Mouse (Mus musculus) ovary, adult 10 weeks (tissue): Measurements from ENCODE around the gene Zmym3. TPM values are rescaled to one million over a fixed set of nuclear protein-coding genes. Genes with fewer than 3 reads are reported as not detected.

Source experiments
- polyA plus RNA-seq: library from polyadenylated mRNA; stranded (reverse); fragments of 350-450 nt; fragmentation: Illumina TruSeq; extraction: RNeasy Lipid Tissue Mini Kit (QIAGEN cat#74804); gene quantifications from one replicate; pipeline ENCODE4 v1.2.3, GENCODE M21; 2014

Zmym3 gene
- 90.9 TPM for polyA plus RNA-seq

DNA sequence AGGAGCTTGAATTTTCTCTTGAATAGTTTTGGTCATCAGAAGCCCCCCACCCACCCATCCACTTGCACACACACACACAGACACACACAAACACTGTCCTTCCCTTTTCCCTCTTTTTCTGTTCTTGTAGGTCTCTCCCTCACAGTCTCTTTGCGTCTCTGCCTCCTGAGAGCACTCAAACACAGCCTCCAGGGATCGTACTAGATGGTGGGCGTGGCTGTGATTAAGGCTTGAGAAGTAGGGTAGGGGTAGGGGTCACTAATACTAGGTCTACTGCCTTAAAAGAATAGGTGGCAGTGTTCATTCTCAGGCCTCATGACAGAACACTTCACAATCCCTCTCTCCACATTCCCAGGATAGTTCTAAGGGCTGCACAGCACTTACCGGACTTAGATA is at the start of gene Zmym3:
Gene Zmym3, minus strand, starts transcription at position 150 of the 396 bp plus-strand sequence.

DNA sequence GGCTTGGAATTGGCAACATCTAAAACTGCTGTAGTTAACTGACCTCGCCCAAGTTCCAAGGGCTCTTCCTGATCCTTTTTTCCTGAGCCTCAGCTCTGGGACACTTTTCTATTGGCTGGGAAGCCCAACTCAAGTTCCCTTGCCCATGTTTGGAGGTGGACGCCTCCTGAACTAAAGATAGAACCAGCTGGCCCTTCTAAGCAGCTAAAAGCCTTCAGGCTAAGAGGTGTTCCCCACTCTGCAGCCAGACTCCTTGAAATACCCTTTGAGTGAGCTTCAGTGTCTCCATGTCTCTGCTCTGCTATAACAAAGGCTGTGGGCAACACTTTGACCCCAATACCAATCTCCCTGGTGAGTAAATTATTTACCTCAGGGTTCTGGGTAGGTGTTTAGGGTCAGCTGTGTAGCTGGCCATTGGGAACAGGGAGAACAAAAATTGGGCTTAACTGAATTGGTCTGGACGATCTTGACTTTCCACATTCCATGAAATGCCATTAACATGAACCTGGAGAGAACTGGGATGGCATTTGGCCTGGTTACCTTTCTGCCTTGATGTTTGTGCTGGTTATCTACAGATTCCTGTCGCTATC is 28.3 kb upstream of the Zmym3 start, which contains the start of gene Itgb1bp2:
Gene Itgb1bp2, plus strand, starts transcription at position 203 of the 590 bp plus-strand sequence.

DNA sequence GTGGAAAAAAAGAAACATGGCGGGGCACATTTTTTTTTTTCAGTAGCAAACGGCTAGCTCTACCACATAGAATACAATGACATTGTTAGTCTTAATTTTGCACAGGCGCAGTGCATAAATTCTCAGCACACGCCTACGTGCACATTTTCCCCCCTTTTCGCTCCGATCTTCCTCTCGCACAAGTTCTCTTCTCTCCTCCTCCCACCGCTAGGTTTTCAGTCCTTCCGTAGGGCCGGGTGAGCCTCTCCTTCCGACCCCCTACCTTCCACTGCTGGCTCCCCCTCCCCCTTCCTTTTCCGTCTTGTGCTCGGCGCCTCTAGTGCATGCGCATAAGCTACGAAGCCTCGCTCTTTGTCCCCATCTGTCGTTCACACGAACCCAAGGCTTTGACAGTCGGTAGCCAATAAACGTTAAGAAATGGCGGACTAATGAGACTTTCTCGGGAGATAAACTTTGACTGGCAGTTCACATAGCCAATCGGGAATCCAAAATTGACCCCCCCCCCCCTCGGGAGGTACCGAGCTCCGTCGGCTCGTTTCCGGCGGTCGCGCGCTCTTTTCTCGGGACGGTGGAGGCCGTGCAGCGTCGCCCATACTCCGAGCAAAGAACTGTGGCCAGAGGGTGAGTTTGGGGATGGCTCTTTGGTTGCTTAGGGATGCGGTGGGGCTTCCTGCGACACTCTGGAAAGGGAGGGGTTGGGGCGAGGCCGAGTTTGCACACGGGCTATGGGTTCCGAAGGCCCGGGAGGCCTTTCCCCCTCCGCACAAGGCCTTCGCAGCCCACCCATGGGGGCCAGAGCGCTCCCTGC is 8.7 kb upstream of the Zmym3 start, which contains the start of gene Nono:
Gene Nono, plus strand, starts transcription at position 177 of the 808 bp plus-strand sequence.

DNA sequence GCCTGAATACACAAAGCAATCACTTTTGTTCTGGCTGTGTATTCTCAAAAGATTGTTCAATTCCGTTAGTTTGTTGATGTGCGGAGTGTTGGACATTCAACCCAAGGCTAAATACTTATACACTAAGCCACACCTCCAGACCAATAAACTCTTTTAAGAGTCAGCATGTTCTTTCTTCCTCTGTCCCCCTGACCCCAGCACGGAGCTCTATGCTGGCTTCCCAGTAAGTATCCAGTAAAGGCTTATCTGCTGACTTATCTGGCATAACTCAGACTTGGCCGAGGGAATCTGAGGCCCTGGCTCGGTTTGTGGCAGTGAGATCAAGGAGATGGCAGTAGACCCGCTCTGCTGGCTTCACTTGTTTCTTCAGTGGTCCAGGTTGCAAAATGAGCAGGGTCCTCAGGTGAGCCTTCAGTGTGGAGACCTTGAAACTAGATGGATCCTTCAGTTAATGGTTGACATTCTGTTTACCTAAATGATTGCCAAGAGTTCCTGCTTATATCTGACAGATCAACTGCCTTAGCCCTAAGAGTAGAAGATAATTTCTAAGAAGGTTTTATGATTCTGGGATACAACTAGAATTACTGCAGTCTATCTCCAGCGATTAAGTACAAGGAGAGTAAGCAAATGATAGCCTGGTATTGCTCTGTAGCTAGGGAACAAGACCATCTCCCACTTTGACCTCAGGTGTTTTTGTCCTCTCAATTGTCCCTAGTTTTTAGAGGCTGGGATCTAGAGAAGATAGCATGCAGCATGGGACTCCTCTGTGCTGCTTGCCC is 44.3 kb downstream of the Zmym3 start, which contains the start of gene Gjb1:
Gene Gjb1, plus strand, starts transcription at position 189 of the 779 bp plus-strand sequence.

Other genes starting within 250 kb of the Zmym3 start
- gene Snx12, start 198.3 kb downstream of the Zmym3 start, polyA plus RNA-seq = 56.9 TPM
- 16.8 TPM for gene Foxo4, start 166.3 kb downstream of the Zmym3 start, polyA plus RNA-seq
- gene Gm614, start 156.9 kb downstream of the Zmym3 start, polyA plus RNA-seq = not detected
- gene Il2rg, start 152.6 kb downstream of the Zmym3 start, polyA plus RNA-seq = 15.9 TPM
- 0.51 TPM for gene Gm20489, start 151.8 kb downstream of the Zmym3 start, polyA plus RNA-seq
- gene Med12, start 146.8 kb downstream of the Zmym3 start, polyA plus RNA-seq = 4.3 TPM
- 0.86 TPM for gene Nlgn3, start 121.7 kb downstream of the Zmym3 start, polyA plus RNA-seq
- not detected for gene Gjb1, start 44.5 kb downstream of the Zmym3 start, polyA plus RNA-seq
- 637 TPM for gene Nono, start 8.5 kb upstream of the Zmym3 start, polyA plus RNA-seq
- gene Itgb1bp2, start 28.2 kb upstream of the Zmym3 start, polyA plus RNA-seq = not detected
- 78.7 TPM for gene Taf1, start 111.9 kb upstream of the Zmym3 start, polyA plus RNA-seq
- gene Ogt, start 219.2 kb upstream of the Zmym3 start, polyA plus RNA-seq = 206 TPM